In the genomic region with DNA sequence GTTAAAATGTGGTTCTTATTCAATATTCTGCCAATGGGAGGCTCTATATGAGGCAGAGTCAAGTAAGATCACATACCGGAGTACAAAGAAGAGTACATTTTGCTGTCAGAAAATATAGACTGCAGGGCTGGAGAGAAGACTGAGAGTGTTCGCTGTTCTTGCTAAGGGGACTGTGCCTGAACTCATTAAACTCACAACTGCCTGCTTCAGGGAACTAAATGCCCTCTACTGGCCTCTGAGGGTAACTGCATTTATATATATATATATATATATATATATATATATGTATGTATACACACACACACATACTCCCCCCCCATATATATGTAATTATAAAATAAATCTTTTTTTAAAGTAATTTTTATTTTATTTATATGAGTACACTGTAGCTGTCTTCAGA, we compare ENCODE assay signal across 12 mouse cellular contexts. TPM values are rescaled to one million over a fixed set of nuclear protein-coding genes. Genes with fewer than 3 reads are reported as not detected.
DNase-seq lines count a peak whose midpoint lies in the region; ATAC-seq and TF ChIP-seq lines count a peak whose summit lies in the region.
"Had no signal": no experiment of that assay in that cellular context is flagged by ENCODE, and none has a peak within 500 bp of the region (broad histone marks: within the 10 kb centered on the region; RNA-seq: fewer than 3 reads in every experiment).

No protein-coding gene starts in this region.

- H3K4me3 ChIP-seq in gastrocnemius, adult 2 months: no peak overlapping the region
- no peak overlapping the region for H3K4me3 ChIP-seq in liver, postnatal 0 days (ENCODE audit: low read depth, low read length)
- no peak overlapping the region for H3K4me3 ChIP-seq in liver, embryonic 12.5 days
- H3K4me3 ChIP-seq: embryonic facial prominence, embryonic 15.5 days; heart, embryonic 12.5 days; myocyte had no signal

- H3K9me3 ChIP-seq in liver, postnatal 0 days (ENCODE audit: low read length): no peaks in the 10 kb centered on the region
- H3K9me3 ChIP-seq in liver, embryonic 12.5 days (replicated peaks): no peaks in the 10 kb centered on the region
- H3K9me3 ChIP-seq: embryonic facial prominence, embryonic 15.5 days; heart, embryonic 12.5 days had no signal

- no peak overlapping the region for H3K4me2 ChIP-seq in liver, postnatal 0 days (ENCODE audit: low read depth, low read length)
- no peak overlapping the region for H3K4me2 ChIP-seq in liver, embryonic 12.5 days
- H3K4me2 ChIP-seq: embryonic facial prominence, embryonic 15.5 days; heart, embryonic 12.5 days had no signal

- 0 out of 2 replicates have a peak, but pooled peaks have one; percentile 38 for ATAC-seq in liver, postnatal 0 days
- ATAC-seq in liver, embryonic 12.5 days: no peak
- ATAC-seq in megakaryocyte progenitor cell, adult 5-6 weeks (replicated peaks; ENCODE audit: poor library complexity): peak; percentile 74

- TF ChIP-seq EP300 in liver, postnatal 0 days (IDR thresholded peaks at IDR 0.05; ENCODE audit: low read depth): no peak

- no peak overlapping the region for H3K27ac ChIP-seq in gastrocnemius, adult 2 months
- H3K27ac ChIP-seq in liver, postnatal 0 days (ENCODE audit: low read depth): no peak overlapping the region
- H3K27ac ChIP-seq in liver, embryonic 12.5 days: no peak overlapping the region
- H3K27ac ChIP-seq: embryonic facial prominence, embryonic 15.5 days had no signal

- DNase-seq in gastrocnemius, adult 2 months: no peak
- DNase-seq in gastrocnemius, postnatal 25 days: no peak
- DNase-seq in liver, postnatal 0 days: no peak
- peak; percentile 28 for DNase-seq in NIH3T3 (ENCODE audit: low read depth)
- no peak for DNase-seq in neural tube, embryonic 10.5 days (ENCODE audit: extremely low spot score, low spot score)
- DNase-seq in MN1 (ENCODE audit: low spot score): no peak
- DNase-seq: lung, postnatal 10 days had no signal

- 70% methylated on average over 2 of the region's 2 CpGs for WGBS in liver, postnatal 0 days (ENCODE audit: insufficient replicate concordance)
- WGBS in liver, embryonic 12.5 days (ENCODE audit: insufficient replicate concordance): 79% methylated on average over 2 of the region's 2 CpGs

- peaks cover 4% of the 10 kb centered on the region; the same call in 1 of the 2 replicates for H3K4me1 ChIP-seq in liver, postnatal 0 days (ENCODE audit: insufficient read depth)
- peaks cover 30% of the 10 kb centered on the region for H3K4me1 ChIP-seq in liver, embryonic 12.5 days
- H3K4me1 ChIP-seq: embryonic facial prominence, embryonic 15.5 days; heart, embryonic 12.5 days had no signal

- H3K9ac ChIP-seq in liver, postnatal 0 days (replicated peaks): no peak overlapping the region
- no peak overlapping the region for H3K9ac ChIP-seq in liver, embryonic 12.5 days
- H3K9ac ChIP-seq: embryonic facial prominence, embryonic 15.5 days; heart, embryonic 12.5 days had no signal

- no peaks in the 10 kb centered on the region for H3K27me3 ChIP-seq in liver, postnatal 0 days (ENCODE audit: insufficient read depth, low read length)
- H3K27me3 ChIP-seq in liver, embryonic 12.5 days (replicated peaks): no peaks in the 10 kb centered on the region
- H3K27me3 ChIP-seq: embryonic facial prominence, embryonic 15.5 days; heart, embryonic 12.5 days had no signal

- TF ChIP-seq CTCF in gastrocnemius, adult 2 months (IDR thresholded peaks at IDR 0.05): peak; percentile 52
- peak; percentile 57 for TF ChIP-seq CTCF in liver, postnatal 0 days (IDR thresholded peaks at IDR 0.05; ENCODE audit: low read depth)

- peaks cover 93% of the 10 kb centered on the region for H3K36me3 ChIP-seq in liver, postnatal 0 days (replicated peaks; ENCODE audit: insufficient read depth, low read length)
- peaks cover 100% of the 10 kb centered on the region for H3K36me3 ChIP-seq in liver, embryonic 12.5 days

- intact Hi-C loops in gastrocnemius, adult 2 months (cut with DNase I): no loop called here

RNA-seq across cellular contexts. Expression of a gene that starts 16.0 kb away (rescaled TPM):
- 10 to 100 TPM; 15.8 to 18.6 TPM for total RNA-seq in gastrocnemius, adult 2 months (2021)
- 10 to 100 TPM; 13.5 to 14.4 TPM for total RNA-seq in gastrocnemius, postnatal 25 days (2021)
- 46.2 and 53.3 TPM in 2 replicates for polyA plus RNA-seq in liver, postnatal 0 days (2015; fragmentation: Nextera tagmentation; extraction: Ambion mirVana)
- 191 and 196 TPM in 2 replicates for polyA plus RNA-seq in liver, embryonic 12.5 days (2016; fragmentation: Nextera tagmentation; extraction: Ambion mirVana)
- total RNA-seq in megakaryocyte progenitor cell, adult 5-6 weeks (2015): 15.5 and 18.2 TPM in 2 replicates
- 25.0 and 26.7 TPM in 2 replicates for total RNA-seq in megakaryocyte progenitor cell, adult 5-6 weeks (2017)

RNA-seq across cellular contexts. Expression of a gene that starts 17.8 kb away (rescaled TPM):
- total RNA-seq in gastrocnemius, adult 2 months (2021): 10 to 100 TPM; 11.6 to 17.8 TPM
- 1 to 10 TPM; 7.3 to 8.7 TPM for total RNA-seq in gastrocnemius, postnatal 25 days (2021)
- 7.2 and 9.1 TPM in 2 replicates for polyA plus RNA-seq in liver, postnatal 0 days (2015; fragmentation: Nextera tagmentation; extraction: Ambion mirVana)
- polyA plus RNA-seq in liver, embryonic 12.5 days (2016; fragmentation: Nextera tagmentation; extraction: Ambion mirVana): 35.8 and 36.9 TPM in 2 replicates
- total RNA-seq in megakaryocyte progenitor cell, adult 5-6 weeks (2015): 27.8 and 28.7 TPM in 2 replicates
- total RNA-seq in megakaryocyte progenitor cell, adult 5-6 weeks (2017): 28.2 and 33.0 TPM in 2 replicates

RNA-seq across cellular contexts. Expression of a gene that starts 54.3 kb away (rescaled TPM):
- total RNA-seq in gastrocnemius, adult 2 months (2021): 10 to 100 TPM; 14.6 to 15.2 TPM
- 10 to 100 TPM; 10.5 to 11.0 TPM for total RNA-seq in gastrocnemius, postnatal 25 days (2021)
- polyA plus RNA-seq in liver, postnatal 0 days (2015; fragmentation: Nextera tagmentation; extraction: Ambion mirVana): 15.0 and 15.1 TPM in 2 replicates
- 47.2 and 48.0 TPM in 2 replicates for polyA plus RNA-seq in liver, embryonic 12.5 days (2016; fragmentation: Nextera tagmentation; extraction: Ambion mirVana)
- 30.5 and 32.8 TPM in 2 replicates for total RNA-seq in megakaryocyte progenitor cell, adult 5-6 weeks (2015)
- 32.8 and 34.4 TPM in 2 replicates for total RNA-seq in megakaryocyte progenitor cell, adult 5-6 weeks (2017)

RNA-seq across cellular contexts. Expression of a gene that starts 54.4 kb away (rescaled TPM):
- total RNA-seq in gastrocnemius, adult 2 months (2021): 1 to 10 TPM; 5.8 to 6.0 TPM
- total RNA-seq in gastrocnemius, postnatal 25 days (2021): 1 to 10 TPM; 5.2 to 7.0 TPM
- 1.2 TPM in 2 replicates for polyA plus RNA-seq in liver, postnatal 0 days (2015; fragmentation: Nextera tagmentation; extraction: Ambion mirVana)
- 5.9 and 7.2 TPM in 2 replicates for polyA plus RNA-seq in liver, embryonic 12.5 days (2016; fragmentation: Nextera tagmentation; extraction: Ambion mirVana)
- total RNA-seq in megakaryocyte progenitor cell, adult 5-6 weeks (2015): 25.5 and 29.6 TPM in 2 replicates
- total RNA-seq in megakaryocyte progenitor cell, adult 5-6 weeks (2017): 23.9 and 24.2 TPM in 2 replicates
